Mouse (Mus musculus): ENCODE results near the gene Obp1b.
"Not testable (repeated sequence)": the region's sequence is repeated elsewhere in the genome, so short reads cannot be mapped to it uniquely, and the experiment has no call there.

Gene Obp1b

DNA sequence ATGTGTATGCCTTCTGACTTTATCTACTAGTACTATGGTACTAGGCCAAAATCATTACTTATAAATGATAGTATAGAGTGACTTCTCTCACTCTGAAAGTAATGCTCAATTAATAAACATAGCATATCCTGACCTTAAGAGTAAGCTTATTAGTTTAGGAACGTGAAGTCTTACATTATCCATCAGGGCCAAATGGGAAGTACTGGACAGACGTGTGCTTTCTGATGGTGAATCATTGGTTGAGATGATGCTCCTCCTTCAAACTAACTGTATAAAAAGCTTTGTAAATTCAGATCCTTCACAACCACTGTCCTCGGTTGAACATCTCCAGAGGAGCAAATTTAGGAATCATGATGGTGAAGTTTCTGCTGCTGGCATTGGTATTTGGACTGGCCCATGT, at the start of gene Obp1b:
Obp1b (plus strand) TSS at position 301 of the 400 bp plus-strand sequence.
- in situ Hi-C loops (cut with MboI, MseI): not testable (repeated sequence)

DNA sequence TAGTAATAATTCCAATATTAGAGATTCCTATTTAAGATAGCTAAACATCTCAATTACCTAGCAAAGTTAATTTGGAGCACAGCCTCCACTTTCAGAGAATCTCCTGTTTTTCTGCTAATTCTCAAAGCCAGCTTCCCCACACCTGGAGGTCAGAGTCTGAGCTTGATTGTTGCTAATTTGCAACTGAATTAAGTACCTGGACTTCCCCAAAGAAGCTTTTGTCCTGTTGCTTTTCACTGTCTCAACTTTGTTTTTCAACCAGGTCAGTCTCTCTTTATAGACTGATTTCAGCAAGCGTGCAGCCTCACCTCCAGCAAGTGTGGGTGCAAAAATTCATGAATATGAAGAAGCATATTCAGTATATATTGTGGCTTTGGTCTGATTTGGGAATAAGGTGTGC, 15.6 kb downstream of the Obp1b start:
- in situ Hi-C loops (cut with MboI, MseI): not testable (repeated sequence)

DNA sequence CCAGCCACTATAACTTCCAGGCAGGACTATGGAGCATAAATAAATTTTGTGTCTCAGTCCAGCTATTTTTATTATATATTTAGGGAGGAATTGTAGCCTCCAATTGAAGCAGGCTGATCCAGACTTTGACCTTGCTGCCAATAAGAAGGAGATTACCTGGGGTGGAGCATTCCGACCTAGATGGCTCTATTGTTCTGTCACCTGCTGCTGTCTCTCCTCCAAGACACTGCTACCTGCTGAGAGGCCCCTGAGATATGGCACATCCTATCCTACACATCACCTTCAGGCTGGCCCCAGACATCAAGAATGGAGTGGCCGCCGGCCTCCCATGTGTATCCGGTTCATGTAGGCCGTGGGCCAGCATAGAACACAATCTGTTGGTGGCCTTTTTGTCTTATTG, 16.3 kb downstream of the Obp1b start:
- in situ Hi-C loops (cut with MboI, MseI): no loop called here
